Mouse (Mus musculus) megakaryocyte, embryonic 14.5 days (primary cell): ENCODE measurements around the gene Galnt6. TPM values are rescaled to one million over a fixed set of nuclear protein-coding genes. Genes with fewer than 3 reads are reported as not detected.

Experiments used
- H3K27me3 ChIP-seq: replicated peaks from 2 replicates; pipeline ENCODE3; 2012; ENCODE audit warnings: inconsistent platforms
- H3K36me3 ChIP-seq: replicated peaks from 2 replicates; pipeline ENCODE3; 2012; ENCODE audit warnings: low read length, inconsistent platforms, mixed read lengths
- H3K4me1 ChIP-seq: 2 replicates; pipeline ENCODE4 v1.6.1; 2012; ENCODE audit warnings: inconsistent platforms
- H3K4me3 ChIP-seq: replicated peaks from 2 replicates; pipeline ENCODE3; 2012; ENCODE audit warnings: moderate library complexity, mild to moderate bottlenecking, inconsistent platforms
- H3K9me3 ChIP-seq: 2 replicates; pipeline ENCODE4 v1.6.1; 2012; ENCODE audit warnings: inconsistent platforms
- FLI1 ChIP-seq: IDR thresholded peaks from 2 replicates; pipeline ENCODE4 v1.6.1; 2012; ENCODE audit warnings: low read length, inconsistent platforms, mixed read lengths
- GATA1 ChIP-seq: IDR thresholded peaks from 3 replicates; pipeline ENCODE4 v1.6.1; 2012; ENCODE audit warnings: mixed read lengths, low read length, inconsistent platforms, borderline replicate concordance
- polyA plus RNA-seq: library from polyadenylated mRNA; stranded (reverse); fragments of >175 nt; gene quantifications from 2 replicates; pipeline ENCODE4 v1.2.3, GENCODE M21; 2012; ENCODE audit warnings: low replicate concordance; ENCODE audit not compliant: insufficient read depth

Galnt6 gene
- polyA plus RNA-seq, 1 experiment = 2.3 TPM

GRCm38 (mm10) chr15:100679005-100679404 lies 50.2 kb downstream of the Galnt6 start:
- Histone ChIP-seq H3K4me3 (no peak overlapping the region), H3K27me3 (no peaks in the 10 kb centered on the region), H3K9me3 (0 out of 2 replicates have a peak, but pooled peaks cover 4% of the 10 kb centered on the region), H3K4me1 (peaks cover 89% of the 10 kb centered on the region), H3K36me3 (peaks cover 45% of the 10 kb centered on the region)
- TF ChIP-seq FLI1 (no peak), GATA1 (no peak)

DNA sequence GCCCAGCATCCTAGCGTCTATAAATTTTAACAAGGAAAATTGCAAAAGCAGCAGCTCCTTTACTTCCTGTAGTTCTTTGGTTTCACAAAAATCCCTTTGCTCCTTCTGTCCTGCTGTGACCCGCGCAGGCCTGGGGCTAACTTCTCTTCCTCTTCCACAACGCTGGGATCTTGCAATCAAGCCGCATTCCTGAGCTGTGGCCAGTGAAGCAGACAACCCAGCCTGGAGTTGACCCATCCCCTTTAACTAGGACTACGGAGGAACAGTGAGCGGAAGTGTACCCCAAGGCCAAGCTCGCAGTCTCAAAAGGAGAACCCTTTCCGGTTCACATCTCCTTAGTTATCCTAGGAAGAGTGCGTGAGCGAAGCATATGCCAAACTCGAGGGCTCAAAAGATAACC lies 50.6 kb downstream of the Galnt6 start:
- Histone ChIP-seq H3K4me1 (peaks cover 93% of the 10 kb centered on the region), H3K36me3 (peaks cover 45% of the 10 kb centered on the region), H3K4me3 (no peak overlapping the region), H3K9me3 (0 out of 2 replicates have a peak, but pooled peaks cover 4% of the 10 kb centered on the region), H3K27me3 (no peaks in the 10 kb centered on the region)
- TF ChIP-seq FLI1 (no peak), GATA1 (no peak)

DNA sequence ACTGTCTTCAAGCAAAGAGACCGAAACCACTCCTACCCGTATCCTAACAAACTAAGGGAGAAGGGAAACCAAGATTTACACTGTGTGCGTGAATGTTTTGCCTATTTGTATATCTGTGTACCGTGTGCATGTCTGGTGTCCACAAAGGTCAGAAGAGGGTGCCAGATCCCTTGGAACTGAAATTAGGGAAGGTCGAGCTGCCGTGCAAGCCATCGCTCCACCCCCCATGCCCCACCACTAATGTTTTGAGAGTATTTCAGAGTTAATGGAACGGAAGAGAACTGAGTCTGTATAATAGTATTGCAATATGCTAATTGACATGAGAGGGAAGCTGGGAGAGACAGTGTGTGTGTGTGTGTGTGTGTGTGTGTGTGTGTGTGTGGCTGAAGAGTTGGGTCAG lies 51.5 kb downstream of the Galnt6 start:
- Histone ChIP-seq H3K27me3 (no peaks in the 10 kb centered on the region), H3K36me3 (peaks cover 45% of the 10 kb centered on the region), H3K4me3 (no peak overlapping the region), H3K9me3 (0 out of 2 replicates have a peak, but pooled peaks cover 4% of the 10 kb centered on the region), H3K4me1 (peaks cover 96% of the 10 kb centered on the region)
- TF ChIP-seq FLI1 = no peak
- TF ChIP-seq GATA1 = no peak

DNA sequence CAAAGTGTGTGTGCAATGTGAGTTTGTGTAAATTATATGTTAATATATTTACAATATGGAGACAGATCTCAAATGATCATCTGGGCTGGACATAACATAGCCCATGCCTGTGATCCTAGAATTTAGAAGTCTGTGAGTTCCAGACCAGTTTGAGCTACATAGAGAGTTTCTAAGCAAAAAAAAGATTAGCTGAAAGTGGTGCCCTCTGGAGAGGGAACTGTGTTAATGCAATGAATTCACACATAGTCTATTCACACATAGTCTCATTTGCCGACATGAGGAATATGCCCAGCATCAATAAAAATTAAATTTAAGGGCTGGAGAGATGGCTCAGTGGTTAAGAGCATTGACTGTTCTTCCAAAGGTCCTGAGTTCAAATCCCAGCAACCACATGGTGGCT lies 52.7 kb downstream of the Galnt6 start:
- H3K36me3 ChIP-seq = peaks cover 44% of the 10 kb centered on the region
- peak overlapping the region; percentile 91 for H3K4me3 ChIP-seq
- peaks cover 97% of the 10 kb centered on the region for H3K4me1 ChIP-seq
- no peaks in the 10 kb centered on the region for H3K27me3 ChIP-seq
- H3K9me3 ChIP-seq = 0 out of 2 replicates have a peak, but pooled peaks cover 4% of the 10 kb centered on the region
- TF ChIP-seq GATA1 (no peak), FLI1 (no peak)

- peaks cover 97% of the 10 kb centered on the region for H3K4me1 ChIP-seq
- no peak for TF ChIP-seq GATA1
- no peak for TF ChIP-seq FLI1
- H3K36me3 ChIP-seq = peaks cover 38% of the 10 kb centered on the region
- H3K4me3 ChIP-seq = peak overlapping the region; percentile 91
- no peaks in the 10 kb centered on the region for H3K27me3 ChIP-seq
- H3K9me3 ChIP-seq = 0 out of 2 replicates have a peak, but pooled peaks cover 4% of the 10 kb centered on the region
These were observed 53.7 kb downstream of the Galnt6 start for GRCm38 (mm10) chr15:100675486-100675885.

GRCm38 (mm10) chr15:100674566-100674965 lies 54.6 kb downstream of the Galnt6 start:
- peaks cover 97% of the 10 kb centered on the region for H3K4me1 ChIP-seq
- peaks cover 29% of the 10 kb centered on the region for H3K36me3 ChIP-seq
- TF ChIP-seq FLI1 (no peak), GATA1 (no peak)
- H3K4me3 ChIP-seq = peak overlapping the region; percentile 91
- H3K27me3 ChIP-seq = no peaks in the 10 kb centered on the region
- 0 out of 2 replicates have a peak, but pooled peaks cover 4% of the 10 kb centered on the region for H3K9me3 ChIP-seq

DNA sequence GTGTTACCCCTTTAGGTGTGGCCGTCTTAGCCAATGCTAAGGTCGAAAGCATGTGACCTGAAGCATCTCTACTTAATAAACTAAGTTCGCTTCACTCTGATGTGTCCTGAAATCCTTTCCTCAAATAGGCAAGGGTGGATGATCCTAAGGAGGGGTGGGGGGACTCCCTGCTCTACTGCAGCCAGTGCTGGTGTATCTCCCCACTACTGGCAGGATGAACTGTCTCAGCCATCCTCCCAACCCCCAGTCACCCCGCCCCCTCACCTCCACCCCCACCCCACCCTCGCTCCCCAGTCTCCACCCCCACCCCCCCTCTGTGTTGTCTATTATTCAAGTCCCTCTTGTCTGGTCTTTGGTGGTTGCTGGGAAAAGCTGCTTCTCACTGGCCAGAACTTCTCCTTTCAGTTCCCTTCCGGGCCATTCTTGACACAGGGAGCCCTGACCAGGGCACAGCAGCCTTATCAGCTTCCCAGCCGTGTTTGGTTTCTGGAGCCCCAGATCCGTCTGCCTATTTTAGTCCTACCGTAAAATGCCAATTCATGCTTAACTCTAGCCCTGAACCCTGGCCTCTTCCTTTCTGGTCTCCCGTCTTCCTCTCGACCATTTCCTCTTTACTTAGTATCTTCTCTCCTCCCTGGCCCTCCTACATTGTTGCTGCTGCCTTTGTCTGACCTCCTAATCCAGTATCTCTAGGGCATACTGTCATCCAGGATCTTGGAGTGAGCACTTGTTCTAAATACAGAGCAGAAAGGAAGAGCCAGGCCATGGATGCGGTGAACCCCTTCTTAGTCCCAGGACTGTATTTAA lies 55.4 kb downstream of the Galnt6 start:
- Histone ChIP-seq H3K36me3 (peaks cover 24% of the 10 kb centered on the region), H3K4me3 (peak overlapping the region; percentile 91), H3K27me3 (no peaks in the 10 kb centered on the region), H3K4me1 (peaks cover 95% of the 10 kb centered on the region), H3K9me3 (0 out of 2 replicates have a peak, but pooled peaks cover 3% of the 10 kb centered on the region)
- TF ChIP-seq GATA1 = peak; percentile 92
- 0 out of 2 replicates have a peak, but pooled peaks have one; percentile 10 for TF ChIP-seq FLI1

DNA sequence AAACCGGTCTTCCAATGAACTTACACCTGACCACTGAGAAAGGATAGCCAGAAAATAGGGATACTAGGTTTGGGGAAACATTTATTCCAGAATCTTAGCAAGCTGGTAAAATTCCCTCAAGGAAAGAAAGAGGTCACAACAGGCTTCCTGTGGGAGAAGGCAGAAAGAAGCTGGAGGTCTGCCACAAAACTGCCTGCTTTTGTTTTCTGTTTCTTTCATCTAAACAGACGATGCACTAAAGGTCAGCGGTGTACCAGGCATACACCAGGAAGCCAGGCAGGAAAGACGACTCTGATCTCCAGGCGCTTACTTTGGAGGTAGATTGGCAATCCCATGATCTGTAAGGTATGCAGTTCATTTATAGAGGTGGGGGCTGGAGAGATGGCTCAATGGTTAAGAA lies 58.3 kb downstream of the Galnt6 start:
- Histone ChIP-seq H3K27me3 (no peaks in the 10 kb centered on the region), H3K4me1 (peaks cover 73% of the 10 kb centered on the region), H3K4me3 (no peak overlapping the region), H3K9me3 (no peaks in the 10 kb centered on the region), H3K36me3 (peaks cover 34% of the 10 kb centered on the region)
- no peak for TF ChIP-seq FLI1
- TF ChIP-seq GATA1 = no peak

DNA sequence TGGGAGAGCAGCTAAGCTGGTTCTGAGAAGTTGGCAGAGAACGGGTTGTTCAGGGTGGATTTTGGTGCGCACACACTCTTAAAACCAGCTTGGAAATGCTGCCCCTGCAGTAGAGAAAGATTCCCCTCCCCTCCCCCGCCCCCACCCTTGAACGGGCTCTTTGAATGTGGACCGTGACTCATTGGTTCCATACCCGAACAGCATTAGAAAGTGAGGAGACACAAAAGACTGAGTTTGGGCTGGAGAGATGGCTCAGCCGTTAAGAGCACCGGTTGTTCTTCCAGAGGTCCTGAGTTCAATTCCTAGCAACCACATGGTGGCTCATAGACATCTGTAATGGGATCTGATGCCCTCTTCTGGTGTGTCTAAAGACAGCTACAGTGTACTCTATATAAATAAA lies 59.2 kb downstream of the Galnt6 start:
- peak overlapping the region; percentile 91 for H3K4me3 ChIP-seq
- no peaks in the 10 kb centered on the region for H3K27me3 ChIP-seq
- H3K36me3 ChIP-seq = peaks cover 42% of the 10 kb centered on the region
- no peaks in the 10 kb centered on the region for H3K9me3 ChIP-seq
- no peak for TF ChIP-seq GATA1
- TF ChIP-seq FLI1 = no peak
- peaks cover 73% of the 10 kb centered on the region for H3K4me1 ChIP-seq

DNA sequence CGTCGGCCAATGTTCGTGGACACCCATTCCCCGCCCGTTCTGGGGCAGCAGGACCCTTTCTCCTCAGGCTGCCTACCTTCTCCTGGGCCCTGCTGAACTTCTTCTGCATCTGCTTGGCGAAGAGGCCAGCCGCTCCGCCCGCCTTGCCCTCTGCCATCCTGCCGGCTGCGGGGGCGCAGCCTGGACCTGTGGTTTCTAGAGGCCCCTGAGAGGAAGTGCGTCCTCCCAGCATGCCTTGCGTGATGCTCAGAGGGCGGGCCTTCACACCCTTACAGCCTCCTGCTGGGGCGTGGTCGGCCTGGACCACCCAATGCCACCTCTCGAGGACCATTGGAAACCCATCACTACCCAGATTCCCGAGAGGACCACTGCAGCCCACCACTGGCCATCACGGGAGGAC lies 59.8 kb downstream of the Galnt6 start, which contains the start of gene Bin2:
Gene Bin2, minus strand, starts transcription at position 217 of the 400 bp plus-strand sequence.
- Histone ChIP-seq H3K4me3 (peak within 1 kb of the TSS; percentile 91), H3K27me3 (no peaks in the 10 kb centered on the region), H3K9me3 (no peaks in the 10 kb centered on the region), H3K4me1 (peaks cover 73% of the 10 kb centered on the region), H3K36me3 (peaks cover 49% of the 10 kb centered on the region)
- no peak for TF ChIP-seq GATA1
